Comparison of ENCODE assay signal across 29 mouse cellular contexts in the genomic region with DNA sequence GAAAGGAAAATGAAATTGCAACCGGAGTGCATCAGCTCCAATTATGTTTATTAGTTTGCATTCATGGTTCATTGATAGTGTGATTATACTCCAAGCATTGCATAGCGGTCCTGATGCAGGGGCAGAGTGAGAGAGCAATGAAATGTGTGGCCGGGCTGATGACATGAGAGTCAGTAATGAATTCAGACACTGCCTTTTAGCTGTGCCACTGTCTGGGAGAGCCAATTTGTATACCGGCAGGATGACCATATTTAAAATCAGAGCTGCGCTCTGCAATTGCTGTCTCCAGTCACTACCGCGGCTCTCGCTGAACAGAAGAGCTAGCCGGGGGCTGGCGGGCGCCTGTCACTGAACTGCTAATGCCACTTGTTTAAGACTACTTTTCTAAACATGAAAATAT.
A peak's percentile ranks its signal among the peaks of the same experiment; 100 is the strongest.
DNase-seq lines count a peak whose midpoint lies in the region; ATAC-seq and TF ChIP-seq lines count a peak whose summit lies in the region.
"Had no signal": no experiment of that assay in that cellular context is flagged by ENCODE, and none has a peak within 500 bp of the region (broad histone marks: within the 10 kb centered on the region; RNA-seq: fewer than 3 reads in every experiment).

No protein-coding gene starts in this region.

- no peaks in the 10 kb centered on the region; the same call in 1 of the 2 replicates for H3K27me3 ChIP-seq in forebrain, postnatal 0 days (ENCODE audit: insufficient read depth, low read length)
- no peaks in the 10 kb centered on the region for H3K27me3 ChIP-seq in forebrain, embryonic 10.5 days (ENCODE audit: poor library complexity, severe bottlenecking)
- no peaks in the 10 kb centered on the region for H3K27me3 ChIP-seq in midbrain, embryonic 13.5 days
- no peaks in the 10 kb centered on the region for H3K27me3 ChIP-seq in midbrain, embryonic 11.5 days (ENCODE audit: control insufficient read depth, insufficient read depth, low read length)
- no peaks in the 10 kb centered on the region for H3K27me3 ChIP-seq in hindbrain, embryonic 15.5 days
- no peaks in the 10 kb centered on the region for H3K27me3 ChIP-seq in neural tube, embryonic 14.5 days (ENCODE audit: control insufficient read depth, insufficient read depth, low read length)
- H3K27me3 ChIP-seq: CH12.LX; embryonic facial prominence, embryonic 15.5 days; heart, embryonic 13.5 days; limb, embryonic 15.5 days; liver, embryonic 15.5 days; Patski had no signal

- no peak overlapping the region for H3K27ac ChIP-seq in forebrain, postnatal 0 days (ENCODE audit: low read depth, low read length)
- no peak overlapping the region for H3K27ac ChIP-seq in forebrain, embryonic 10.5 days
- no peak overlapping the region for H3K27ac ChIP-seq in midbrain, embryonic 13.5 days
- H3K27ac ChIP-seq in midbrain, embryonic 11.5 days (ENCODE audit: low read depth, low read length): no peak overlapping the region
- no peak overlapping the region for H3K27ac ChIP-seq in hindbrain, embryonic 15.5 days (replicated peaks)
- H3K27ac ChIP-seq in neural tube, embryonic 14.5 days (ENCODE audit: low read depth, low read length): 0 out of 2 replicates have a peak overlapping the region, but pooled peaks have one; percentile 16
- H3K27ac ChIP-seq: embryonic facial prominence, embryonic 15.5 days; heart, embryonic 13.5 days; left cerebral cortex, adult 2 months; limb, embryonic 15.5 days had no signal

- DNase-seq in forebrain, postnatal 0 days: no peak
- no peak for DNase-seq in forebrain, embryonic 10.5 days (ENCODE audit: extremely low spot score, low spot score)
- DNase-seq in midbrain, embryonic 11.5 days (ENCODE audit: low spot score, missing footprints): no peak
- DNase-seq in cerebellum, adult 8-10 months: no peak
- no peak for DNase-seq in cerebellum, postnatal 25 days
- DNase-seq: adrenal gland, postnatal 36 days; B cell, adult 2 months; cerebellum, adult 11 months; cerebellum, postnatal 10 days; gastrocnemius, postnatal 10 days; heart, adult 18-20 months; heart, postnatal 14 days; kidney, adult 11 months; kidney, postnatal 4 days; layer of hippocampus, adult 9-11 months; lung, postnatal 4 days; right cerebral cortex, postnatal 25 days; spleen, adult 18-20 months had no signal

- no peaks in the 10 kb centered on the region for H3K9me3 ChIP-seq in forebrain, postnatal 0 days (ENCODE audit: low read length)
- H3K9me3 ChIP-seq in forebrain, embryonic 10.5 days: no peaks in the 10 kb centered on the region
- H3K9me3 ChIP-seq in midbrain, embryonic 13.5 days: no peaks in the 10 kb centered on the region
- H3K9me3 ChIP-seq in midbrain, embryonic 11.5 days (ENCODE audit: control insufficient read depth, low read length): no peaks in the 10 kb centered on the region
- H3K9me3 ChIP-seq in hindbrain, embryonic 15.5 days: no peaks in the 10 kb centered on the region
- no peaks in the 10 kb centered on the region for H3K9me3 ChIP-seq in neural tube, embryonic 14.5 days (ENCODE audit: control insufficient read depth, low read length)
- H3K9me3 ChIP-seq: embryonic facial prominence, embryonic 15.5 days; G1E; heart, embryonic 13.5 days; limb, embryonic 15.5 days; liver, embryonic 15.5 days had no signal

- H3K4me2 ChIP-seq in forebrain, postnatal 0 days (ENCODE audit: low read depth): no peak overlapping the region
- H3K4me2 ChIP-seq in midbrain, embryonic 13.5 days (replicated peaks): no peak overlapping the region
- no peak overlapping the region for H3K4me2 ChIP-seq in midbrain, embryonic 11.5 days
- no peak overlapping the region for H3K4me2 ChIP-seq in hindbrain, embryonic 15.5 days
- no peak overlapping the region; the same call in 1 of the 2 replicates for H3K4me2 ChIP-seq in neural tube, embryonic 14.5 days (ENCODE audit: low read depth, low read length)
- H3K4me2 ChIP-seq: embryonic facial prominence, embryonic 15.5 days; heart, embryonic 13.5 days; limb, embryonic 15.5 days; liver, embryonic 15.5 days had no signal

- ATAC-seq in forebrain, postnatal 0 days: 0 out of 2 replicates have a peak, but pooled peaks have one; percentile 27
- ATAC-seq in midbrain, embryonic 13.5 days: peak; percentile 68; the same call in 1 of the 2 replicates
- no peak for ATAC-seq in midbrain, embryonic 11.5 days (ENCODE audit: low FRiP score)
- 0 out of 2 replicates have a peak, but pooled peaks have one; percentile 34 for ATAC-seq in hindbrain, embryonic 15.5 days (ENCODE audit: low FRiP score, low read depth)
- ATAC-seq in neural tube, embryonic 14.5 days (ENCODE audit: low read depth): no peak
- ATAC-seq: Patski had no signal

- H3K4me3 ChIP-seq in forebrain, postnatal 0 days (ENCODE audit: low read depth, low read length): no peak overlapping the region
- no peak overlapping the region for H3K4me3 ChIP-seq in forebrain, embryonic 10.5 days
- H3K4me3 ChIP-seq in midbrain, embryonic 13.5 days (replicated peaks): no peak overlapping the region
- H3K4me3 ChIP-seq in midbrain, embryonic 11.5 days (ENCODE audit: low read depth, low read length): no peak overlapping the region
- no peak overlapping the region for H3K4me3 ChIP-seq in hindbrain, embryonic 15.5 days
- no peak overlapping the region for H3K4me3 ChIP-seq in neural tube, embryonic 14.5 days (ENCODE audit: low read depth, low read length)
- H3K4me3 ChIP-seq: embryonic facial prominence, embryonic 15.5 days; heart, embryonic 13.5 days; left cerebral cortex, adult 2 months; limb, embryonic 15.5 days; liver, embryonic 15.5 days had no signal

- no peak overlapping the region for H3K9ac ChIP-seq in forebrain, postnatal 0 days
- no peak overlapping the region for H3K9ac ChIP-seq in midbrain, embryonic 13.5 days (replicated peaks)
- no peak overlapping the region for H3K9ac ChIP-seq in midbrain, embryonic 11.5 days (ENCODE audit: low read length)
- no peak overlapping the region for H3K9ac ChIP-seq in hindbrain, embryonic 15.5 days
- H3K9ac ChIP-seq in neural tube, embryonic 14.5 days (replicated peaks; ENCODE audit: low read depth, low read length): no peak overlapping the region
- H3K9ac ChIP-seq: embryonic facial prominence, embryonic 15.5 days; heart, embryonic 13.5 days; limb, embryonic 15.5 days; liver, embryonic 15.5 days had no signal

- 63% methylated on average over 11 of the region's 11 CpGs for WGBS in forebrain, postnatal 0 days
- 93% methylated on average over 11 of the region's 11 CpGs for WGBS in forebrain, embryonic 10.5 days
- WGBS in midbrain, embryonic 13.5 days: 66% methylated on average over 11 of the region's 11 CpGs
- 86% methylated on average over 11 of the region's 11 CpGs for WGBS in midbrain, embryonic 11.5 days
- WGBS in hindbrain, embryonic 15.5 days: 62% methylated on average over 11 of the region's 11 CpGs
- WGBS in neural tube, embryonic 14.5 days: 59% methylated on average over 11 of the region's 11 CpGs

- TF ChIP-seq CTCF in forebrain, postnatal 0 days (IDR thresholded peaks at IDR 0.05; ENCODE audit: low read depth): no peak

- no peaks in the 10 kb centered on the region for H3K4me1 ChIP-seq in forebrain, postnatal 0 days (ENCODE audit: insufficient read depth)
- H3K4me1 ChIP-seq in forebrain, embryonic 10.5 days: peaks cover 23% of the 10 kb centered on the region
- peaks cover 31% of the 10 kb centered on the region for H3K4me1 ChIP-seq in midbrain, embryonic 13.5 days (replicated peaks)
- H3K4me1 ChIP-seq in midbrain, embryonic 11.5 days (ENCODE audit: control insufficient read depth, insufficient read depth, low read length): 0 out of 2 replicates have a peak, but pooled peaks cover 2% of the 10 kb centered on the region
- H3K4me1 ChIP-seq in hindbrain, embryonic 15.5 days (replicated peaks): peaks cover 13% of the 10 kb centered on the region
- H3K4me1 ChIP-seq in neural tube, embryonic 14.5 days (ENCODE audit: control insufficient read depth, insufficient read depth, low read length): peaks cover 4% of the 10 kb centered on the region; the same call in 1 of the 2 replicates

- peaks cover 4% of the 10 kb centered on the region; the same call in 1 of the 2 replicates for H3K36me3 ChIP-seq in forebrain, postnatal 0 days (ENCODE audit: insufficient read depth)
- H3K36me3 ChIP-seq in forebrain, embryonic 10.5 days (replicated peaks): no peaks in the 10 kb centered on the region
- no peaks in the 10 kb centered on the region for H3K36me3 ChIP-seq in midbrain, embryonic 13.5 days
- H3K36me3 ChIP-seq in midbrain, embryonic 11.5 days (ENCODE audit: control insufficient read depth, insufficient read depth, low read length): no peaks in the 10 kb centered on the region
- H3K36me3 ChIP-seq in hindbrain, embryonic 15.5 days: no peaks in the 10 kb centered on the region
- 0 out of 2 replicates have a peak, but pooled peaks cover 3% of the 10 kb centered on the region for H3K36me3 ChIP-seq in neural tube, embryonic 14.5 days (ENCODE audit: control insufficient read depth, insufficient read depth, low read length)
- H3K36me3 ChIP-seq: embryonic facial prominence, embryonic 15.5 days; G1E; heart, embryonic 13.5 days; limb, embryonic 15.5 days; liver, embryonic 15.5 days had no signal

Comparison
In these comparisons a context has a peak if more than half of its experiments do, and no peak if none do; other contexts are left out.
1. ATAC-seq: peak in forebrain, postnatal 0 days (single experiment), midbrain, embryonic 13.5 days (single experiment) and hindbrain, embryonic 15.5 days (single experiment); none in midbrain, embryonic 11.5 days (single experiment) and neural tube, embryonic 14.5 days (single experiment).